Mouse (Mus musculus) c-Kit-positive CD71-negative TER-119-negative erythroid progenitor cells, embryonic 14.5 days (primary cell): ENCODE results near the gene Rab11b.

Source experiments
- DNase-seq: peaks from one replicate; pipeline ENCODE4 v3.0.0-alpha.2; 2013; ENCODE audit warnings: low read depth

Rab11b gene

DNA sequence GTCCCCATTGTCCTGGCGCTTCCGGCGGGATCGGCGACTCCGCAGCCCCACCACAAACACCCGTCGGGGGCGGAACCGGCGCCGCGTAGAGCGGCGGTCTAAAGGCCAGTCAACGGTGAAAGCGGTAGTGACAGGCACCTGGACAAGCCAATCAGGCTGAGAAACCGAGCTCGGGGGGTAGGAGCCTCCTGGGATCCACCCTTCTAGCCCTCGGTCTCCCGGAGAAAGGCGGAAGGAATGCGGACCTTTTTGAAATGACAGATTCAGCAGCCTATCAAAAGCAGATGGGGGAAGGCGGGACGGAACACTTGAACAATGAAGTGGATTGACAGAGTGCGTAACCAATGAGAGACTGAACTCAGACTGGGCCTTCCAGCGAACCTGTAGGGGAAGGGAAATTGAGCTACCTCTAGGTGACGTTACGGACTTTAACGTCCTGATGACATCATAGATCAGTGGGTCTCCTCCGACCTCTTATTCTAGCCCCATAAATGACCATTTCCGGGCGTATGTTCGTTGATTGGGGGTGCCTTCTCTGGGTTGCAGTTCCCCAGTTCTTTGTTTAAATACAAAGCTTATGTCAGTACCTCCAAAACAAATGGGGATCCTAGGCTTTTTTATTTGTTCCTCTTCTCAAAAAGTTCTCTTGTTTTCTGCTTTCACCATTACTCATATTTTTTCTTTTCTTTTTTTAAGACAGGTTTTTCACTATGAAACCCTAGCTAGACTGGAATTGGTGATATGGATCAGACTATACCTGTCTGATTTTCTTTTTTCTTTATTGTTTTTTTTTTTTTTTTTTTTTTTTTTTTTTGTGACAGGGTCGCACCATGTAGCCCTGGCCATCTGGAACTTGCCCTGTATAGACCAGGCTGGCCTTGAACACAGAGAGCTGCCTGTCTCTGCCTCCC is at the start of gene Rab11b:
TSS of gene Rab11b (minus strand) at position 276 of the 911 bp plus-strand sequence.
- DNase-seq = peak; percentile 100

DNA sequence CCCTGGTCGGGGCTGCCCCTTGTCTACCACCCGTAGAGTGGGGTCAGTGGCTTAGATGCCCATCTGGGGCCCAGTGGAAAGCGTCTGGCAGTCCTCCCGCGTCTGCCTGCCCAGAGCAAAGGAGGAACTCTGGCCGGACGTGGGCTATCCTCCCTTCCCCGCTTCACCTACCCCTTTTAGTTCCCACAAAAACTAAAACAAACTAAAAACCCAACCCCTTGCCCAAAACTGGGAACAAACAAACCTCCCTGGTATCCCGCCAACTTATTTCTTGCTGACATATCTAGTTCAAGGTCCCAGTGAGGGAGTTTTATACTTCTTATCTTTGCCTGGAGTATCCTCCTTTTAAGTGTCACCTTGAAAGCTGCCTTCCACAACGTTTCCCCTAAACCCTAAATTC is 47.9 kb upstream of the Rab11b start:
- no peak for DNase-seq

DNA sequence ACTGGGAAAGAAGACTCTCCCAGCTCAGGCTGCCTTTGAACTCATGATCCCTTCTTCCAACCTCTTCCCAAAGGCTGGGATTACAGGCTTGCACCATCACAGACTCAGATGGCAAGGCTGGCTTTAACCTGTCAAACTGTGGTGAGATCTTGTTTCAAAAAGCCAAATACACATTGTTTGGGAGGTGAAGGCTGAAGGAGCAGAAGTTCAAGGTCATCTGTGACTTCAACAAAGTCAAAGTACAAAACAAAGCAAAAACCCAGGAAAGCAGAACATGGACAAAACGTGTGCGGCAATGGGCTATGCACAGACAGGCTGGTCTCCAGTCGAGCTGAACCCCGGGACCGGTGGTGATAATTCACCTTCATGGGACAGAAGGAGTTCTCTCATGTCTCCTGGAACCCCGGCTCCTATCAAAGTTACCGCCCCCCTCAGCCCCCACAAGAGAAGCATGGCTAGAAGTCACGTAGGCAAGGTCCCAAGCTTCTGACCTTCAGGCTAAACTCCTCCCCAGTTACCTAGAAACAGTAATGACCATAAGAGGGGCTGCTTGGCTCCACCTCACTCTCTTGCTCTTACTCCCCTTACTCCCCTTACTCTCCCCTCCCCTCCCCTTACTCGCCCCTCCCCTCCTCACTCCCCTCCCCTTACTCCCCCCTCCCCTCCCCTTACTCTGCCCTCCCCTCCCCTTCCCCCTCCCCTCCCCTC is 47.0 kb upstream of the Rab11b start:
- no peak for DNase-seq

DNA sequence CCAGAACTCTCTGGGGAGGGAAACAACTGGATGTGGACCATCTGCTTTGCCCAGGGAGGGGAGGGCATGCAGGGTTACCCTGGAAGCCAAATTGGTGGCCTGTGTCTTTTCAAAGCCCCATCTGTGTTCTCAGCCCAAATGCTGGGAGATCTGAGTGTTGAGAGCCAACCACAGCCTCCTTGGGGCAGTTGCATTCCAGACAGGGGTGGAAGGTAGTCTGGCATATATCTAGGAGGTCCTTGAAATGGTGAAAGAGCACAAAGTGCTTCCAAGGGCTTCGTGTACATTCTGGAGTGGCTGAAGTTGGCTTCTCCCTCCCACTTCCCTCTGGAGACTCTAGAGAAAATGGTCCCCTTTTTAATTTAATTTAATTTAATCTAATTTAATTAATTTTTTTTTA is 44.4 kb upstream of the Rab11b start:
- DNase-seq = no peak

DNA sequence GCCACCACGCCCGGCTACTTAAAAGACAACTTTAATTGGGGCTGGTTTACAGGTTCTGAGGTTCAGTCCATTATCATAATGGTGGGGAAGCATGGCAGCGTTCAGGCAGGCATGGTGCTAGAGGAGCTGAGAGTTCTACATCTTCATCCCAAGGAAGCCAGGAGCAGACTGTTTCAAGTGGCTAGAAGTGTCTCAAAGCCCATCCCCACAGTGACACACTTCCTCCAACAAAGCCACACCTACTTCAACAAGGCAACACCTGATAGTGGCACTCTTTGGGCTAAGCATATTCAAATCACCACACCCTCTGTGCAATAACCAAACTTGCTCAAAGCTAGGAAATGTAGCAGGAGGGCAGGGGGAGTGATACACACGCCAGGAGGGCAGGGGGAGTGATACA is 43.9 kb upstream of the Rab11b start:
- no peak for DNase-seq

DNA sequence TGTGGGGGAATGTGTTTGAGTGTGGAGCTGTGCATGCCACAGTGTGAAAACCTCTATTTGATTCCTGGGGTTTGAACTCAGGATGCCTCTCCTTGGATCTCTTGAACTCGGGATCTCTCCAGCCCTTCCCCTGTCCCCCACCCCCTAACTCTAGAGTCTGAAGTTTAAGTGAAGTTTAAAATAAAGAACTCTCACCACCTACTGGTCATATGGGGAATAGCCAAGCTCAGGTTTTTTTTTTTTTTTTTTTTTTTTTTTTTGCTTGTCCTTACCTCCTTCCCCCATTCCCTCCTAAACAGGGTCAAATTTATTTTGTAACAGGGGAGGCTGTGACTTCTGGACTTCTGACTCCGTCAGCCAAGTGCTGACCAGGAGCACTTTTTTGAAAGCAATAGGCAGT is 41.9 kb upstream of the Rab11b start:
- no peak for DNase-seq

DNA sequence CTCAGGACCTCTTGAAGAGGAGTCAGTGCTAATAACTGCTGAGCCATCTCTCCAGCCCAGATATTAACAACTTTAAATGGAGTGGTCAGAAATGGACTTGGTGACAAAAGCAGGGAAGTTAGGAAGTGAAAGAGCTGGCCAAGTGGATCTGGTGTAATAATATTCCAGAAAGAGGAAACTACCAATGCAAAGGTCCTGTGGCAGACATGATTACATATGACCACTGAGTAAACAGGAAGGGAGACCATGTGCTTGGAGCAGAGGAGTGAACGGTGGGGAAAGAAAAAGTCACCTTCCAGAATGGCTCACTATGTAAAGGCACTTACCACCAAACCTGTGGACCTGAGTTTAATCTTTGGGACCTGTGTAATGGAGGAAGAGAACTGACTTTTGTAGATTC is 38.9 kb upstream of the Rab11b start:
- no peak for DNase-seq

DNA sequence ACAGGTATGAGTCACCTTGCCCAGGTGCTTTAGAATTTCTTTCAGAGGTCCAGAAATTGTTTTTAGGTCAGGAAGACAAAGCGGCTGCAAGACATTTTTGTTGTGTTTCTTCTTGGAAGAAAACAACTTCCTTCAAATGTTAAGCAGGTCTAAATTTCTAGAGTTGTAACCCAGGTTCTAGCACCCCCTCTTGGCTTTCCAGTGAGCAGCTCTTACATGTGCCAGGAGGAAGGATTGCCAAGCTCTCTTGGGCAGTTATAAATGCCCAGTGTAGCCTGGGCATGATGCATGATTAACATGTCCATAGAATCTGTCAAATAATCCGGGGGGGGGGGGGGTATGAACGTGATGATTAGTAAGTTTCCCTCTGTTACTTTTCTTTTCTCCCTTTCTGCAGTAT is 38.0 kb upstream of the Rab11b start:
- DNase-seq = no peak

DNA sequence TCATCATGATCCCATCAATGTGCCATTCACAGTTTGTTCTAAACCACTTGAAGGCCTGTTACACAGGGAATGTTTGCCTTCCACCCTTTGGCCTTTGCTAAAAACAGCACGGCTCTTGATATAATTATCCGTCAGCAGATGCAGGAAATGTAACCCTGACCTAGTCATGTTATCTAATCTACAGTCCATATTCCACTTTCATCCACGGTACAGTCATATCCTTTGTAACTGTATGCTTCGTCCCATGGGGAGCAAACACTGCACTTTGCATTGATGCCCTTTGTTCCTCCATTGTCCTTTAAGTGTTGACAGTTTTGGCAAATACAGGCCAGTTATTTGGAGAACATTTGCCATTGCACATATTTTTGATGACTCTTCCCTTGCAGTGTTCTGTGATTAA is 28.4 kb upstream of the Rab11b start:
- DNase-seq = no peak

DNA sequence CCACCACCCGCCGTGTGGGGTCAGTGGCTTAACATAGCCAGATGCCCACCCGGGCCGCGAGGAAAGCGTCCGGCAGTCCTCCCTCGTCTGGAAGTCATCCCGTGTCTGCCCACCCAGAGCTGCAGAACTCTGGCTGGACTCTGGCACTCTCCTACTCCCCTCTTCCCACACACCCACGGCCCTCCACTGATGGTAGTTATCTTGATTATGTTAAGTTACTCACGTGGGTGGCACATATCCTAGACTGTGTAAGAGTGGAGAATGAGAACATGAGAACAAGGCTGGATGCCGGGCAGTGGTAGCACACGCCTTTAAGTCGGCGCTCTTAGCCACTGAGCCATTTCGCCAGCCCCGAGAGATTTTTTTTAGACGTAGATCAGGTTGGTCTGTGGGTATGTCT is 26.0 kb upstream of the Rab11b start:
- no peak for DNase-seq

DNA sequence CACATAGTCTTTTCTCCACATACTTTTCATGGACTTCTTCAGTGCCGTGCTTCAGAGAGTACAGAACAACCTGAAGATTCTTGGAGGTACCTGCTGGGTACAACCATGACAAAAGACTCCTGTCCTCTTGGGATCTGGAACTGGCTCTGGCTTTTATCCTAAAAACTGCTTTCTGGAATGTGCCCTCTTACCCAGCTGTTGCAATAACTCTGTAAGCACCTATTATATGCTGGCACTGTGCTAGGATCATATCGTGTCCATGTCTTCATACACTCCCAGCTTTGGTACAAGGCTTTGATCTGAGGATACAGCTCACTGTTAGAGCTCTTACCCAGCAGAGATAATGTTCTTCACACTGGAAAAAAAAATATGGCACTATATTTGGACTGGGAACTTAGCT is 24.6 kb upstream of the Rab11b start:
- no peak for DNase-seq

DNA sequence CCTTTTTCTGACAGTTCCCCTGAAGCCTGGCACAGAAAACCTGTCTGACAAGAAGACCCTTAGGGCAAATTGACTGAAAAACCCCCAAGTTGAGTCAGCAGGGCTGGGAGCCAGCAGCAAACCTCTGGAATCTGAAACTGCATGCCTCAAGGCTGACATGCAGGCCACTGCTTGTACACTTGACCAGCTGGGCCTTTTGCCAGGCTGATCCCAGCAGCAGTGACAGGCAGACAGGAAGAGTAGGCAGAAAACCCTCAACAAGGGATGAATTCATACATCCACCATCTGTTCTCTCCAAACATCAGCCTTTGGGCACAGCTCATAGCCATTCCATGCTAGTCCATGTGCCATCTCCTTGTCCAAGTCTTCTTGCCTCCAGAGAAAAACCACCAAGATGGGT is 23.1 kb upstream of the Rab11b start:
- no peak for DNase-seq

DNA sequence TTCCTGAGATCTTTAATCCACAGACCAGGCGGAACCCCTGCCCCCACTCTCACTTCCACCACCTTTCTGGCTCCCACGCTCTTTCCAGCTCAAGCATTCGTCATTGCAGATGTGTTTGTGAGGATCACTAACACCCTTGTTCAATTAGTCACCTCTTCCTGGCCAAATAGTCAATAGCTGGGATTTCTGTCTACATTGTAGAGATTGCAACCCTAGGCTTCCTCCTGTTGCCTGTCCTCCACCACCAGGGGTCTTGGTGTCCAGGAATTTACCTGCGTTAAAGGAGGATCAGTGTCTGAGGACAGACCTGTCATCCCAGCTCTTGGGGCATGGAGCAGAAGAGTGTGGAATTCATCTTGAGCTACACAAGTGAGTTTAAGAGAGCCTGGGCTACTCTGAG is 21.7 kb upstream of the Rab11b start:
- DNase-seq = no peak

DNA sequence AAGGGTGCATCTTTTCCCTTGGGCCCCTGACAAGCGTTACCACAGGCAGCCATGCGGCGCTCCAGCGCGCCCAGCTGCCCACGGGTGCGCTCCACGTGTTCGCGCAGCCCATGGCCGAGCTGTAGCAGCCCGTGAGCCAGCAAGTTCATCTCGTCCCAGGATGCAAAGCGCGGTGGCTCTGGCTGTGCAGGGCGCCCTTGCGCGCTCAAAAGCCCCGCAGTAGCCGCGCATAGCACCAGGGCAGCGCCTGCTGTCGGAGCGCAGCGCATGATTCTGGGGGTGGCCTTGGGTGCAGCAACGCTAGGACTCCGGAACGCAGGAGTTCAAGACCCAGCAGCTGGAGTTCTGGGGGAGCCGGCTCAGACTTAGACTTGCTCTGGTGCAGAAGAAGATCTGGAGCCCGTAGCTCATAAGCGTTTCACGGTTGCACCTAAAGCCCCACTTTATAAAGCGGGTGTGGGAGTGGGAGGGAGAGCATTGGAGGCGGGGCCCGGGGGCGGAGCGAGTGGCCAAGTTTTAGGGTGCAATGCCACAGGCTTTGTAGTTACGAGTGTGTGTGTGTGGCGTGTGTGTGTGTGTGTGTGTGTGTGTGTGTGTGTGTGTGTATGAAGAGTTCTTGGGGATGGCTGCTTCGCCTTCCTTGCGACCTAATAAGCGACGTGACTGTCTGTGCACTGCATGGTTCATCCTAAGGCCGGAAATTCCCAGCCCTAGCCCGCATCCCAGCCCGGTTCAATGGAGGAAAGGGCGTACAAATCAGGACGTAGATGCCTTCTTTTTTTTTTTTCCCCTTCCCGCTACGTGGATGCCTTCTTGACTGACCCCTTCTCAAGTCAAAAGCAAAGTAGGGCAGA is 21.0 kb upstream of the Rab11b start, which contains the start of gene Angptl4:
TSS of gene Angptl4 (minus strand) at position 707 of the 854 bp plus-strand sequence.
- DNase-seq = peak; percentile 48

DNA sequence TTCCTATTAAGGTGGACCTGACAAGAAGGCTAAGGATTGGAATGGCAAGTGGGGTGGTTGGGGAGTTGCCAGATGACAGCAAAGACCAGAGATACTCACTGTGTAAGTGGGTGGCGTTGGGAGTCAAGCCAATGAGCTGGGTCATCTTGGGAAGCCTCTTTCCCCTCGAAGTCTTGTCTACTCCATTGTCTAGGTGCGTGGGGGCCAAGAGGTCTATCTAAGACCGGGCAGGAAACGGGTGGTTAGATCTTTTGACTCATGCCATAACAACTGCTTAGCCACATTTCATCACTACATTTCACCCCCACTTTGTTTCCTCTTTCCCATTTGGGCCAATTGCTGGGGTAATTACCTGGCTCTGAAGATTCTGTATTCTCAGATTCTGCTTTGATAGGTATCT is 20.1 kb upstream of the Rab11b start:
- DNase-seq = peak; percentile 45

DNA sequence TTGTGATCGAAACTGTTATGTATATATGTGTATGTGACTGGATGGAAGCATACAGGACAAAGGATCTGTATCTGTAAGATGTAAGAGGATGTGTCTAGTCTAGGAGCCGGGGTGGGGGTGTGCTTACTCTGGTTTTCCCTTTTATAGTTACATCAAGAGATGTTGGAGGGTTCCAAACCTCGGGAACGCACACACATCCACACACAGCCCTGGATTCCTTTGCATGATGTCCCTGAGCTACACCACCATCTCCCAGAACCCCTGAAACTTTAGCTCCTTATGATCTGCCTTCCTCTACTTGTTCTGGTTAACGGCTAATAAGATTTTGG is 19.6 kb upstream of the Rab11b start:
- DNase-seq = no peak

DNA sequence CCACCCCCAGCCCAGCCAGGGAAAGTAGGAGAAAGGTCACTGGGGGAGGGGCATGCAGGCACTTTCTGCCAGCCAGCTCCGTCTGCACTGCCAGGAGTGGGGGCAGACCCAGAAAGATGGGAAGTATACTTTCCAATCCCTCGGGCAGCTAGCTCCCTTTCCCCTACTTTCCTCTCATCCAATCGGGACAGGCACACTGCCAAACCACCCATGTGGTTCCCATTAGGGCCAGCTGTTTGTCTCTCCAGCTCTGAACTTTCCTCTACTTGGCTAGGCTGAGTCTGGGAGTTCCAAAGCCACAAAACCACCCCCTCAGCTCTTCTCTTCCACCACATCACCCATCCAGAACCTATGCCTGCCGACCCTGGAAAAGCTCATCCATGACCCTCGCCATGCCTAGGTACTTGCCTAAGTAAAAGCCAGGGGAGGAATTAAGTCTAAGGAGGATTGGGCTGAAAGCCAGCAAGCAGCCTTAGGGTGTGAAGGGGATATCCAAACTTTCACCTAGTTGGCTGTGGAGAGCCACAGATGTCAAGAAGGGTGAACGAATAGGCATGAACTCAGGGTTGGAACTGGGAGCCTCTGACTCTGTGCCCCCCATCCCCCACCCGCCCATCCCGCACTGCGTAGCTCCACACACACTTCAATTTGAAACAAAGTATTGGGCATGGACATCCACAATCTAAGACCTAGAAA is 19.1 kb upstream of the Rab11b start:
- no peak for DNase-seq

DNA sequence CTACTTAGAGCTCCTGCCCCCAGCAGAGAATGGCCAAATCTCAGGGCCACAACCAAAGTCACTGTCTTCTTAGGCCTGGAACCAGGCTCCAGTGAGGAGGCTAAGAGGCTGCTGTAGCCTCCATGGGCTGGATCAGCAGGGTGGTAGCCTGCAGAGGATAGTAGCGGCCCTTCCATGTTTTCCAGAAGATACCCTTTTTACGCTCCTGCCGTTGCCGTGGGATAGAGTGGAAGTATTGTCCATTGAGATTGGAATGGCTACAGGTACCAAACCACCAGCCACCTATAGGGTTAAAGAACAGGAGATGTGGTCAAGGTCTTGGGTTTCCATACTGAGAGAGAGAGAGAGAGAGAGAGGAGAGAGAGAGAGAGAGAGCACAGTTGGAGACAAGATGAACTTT is 15.0 kb upstream of the Rab11b start:
- no peak for DNase-seq

DNA sequence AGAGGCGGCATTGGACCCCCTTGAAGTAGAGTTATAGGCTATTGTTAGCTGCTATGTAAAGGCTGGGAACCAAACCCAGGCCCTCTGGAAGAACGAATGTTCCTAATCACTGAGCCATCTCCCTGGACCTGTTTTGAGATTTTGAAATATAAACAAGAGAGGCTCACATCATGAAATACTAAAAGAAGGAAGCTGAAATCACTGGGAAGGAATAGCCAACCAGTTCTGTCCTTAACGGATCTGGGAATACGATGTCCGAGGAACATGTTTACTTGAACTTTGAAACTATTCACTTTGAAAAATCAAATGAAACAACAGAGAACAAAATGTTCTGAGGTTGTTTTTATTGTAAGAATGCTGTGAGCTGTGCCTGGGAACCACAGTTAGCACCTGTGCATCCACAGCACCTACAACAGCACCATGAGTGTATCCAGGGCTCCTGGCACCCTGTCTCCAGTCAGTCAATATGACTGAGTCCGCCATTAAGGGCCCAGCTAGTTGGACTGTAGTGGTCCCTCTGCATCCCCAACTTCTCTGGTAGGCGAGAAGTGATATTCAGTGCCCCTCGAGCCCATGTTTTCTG is 14.3 kb upstream of the Rab11b start:
- DNase-seq = no peak

DNA sequence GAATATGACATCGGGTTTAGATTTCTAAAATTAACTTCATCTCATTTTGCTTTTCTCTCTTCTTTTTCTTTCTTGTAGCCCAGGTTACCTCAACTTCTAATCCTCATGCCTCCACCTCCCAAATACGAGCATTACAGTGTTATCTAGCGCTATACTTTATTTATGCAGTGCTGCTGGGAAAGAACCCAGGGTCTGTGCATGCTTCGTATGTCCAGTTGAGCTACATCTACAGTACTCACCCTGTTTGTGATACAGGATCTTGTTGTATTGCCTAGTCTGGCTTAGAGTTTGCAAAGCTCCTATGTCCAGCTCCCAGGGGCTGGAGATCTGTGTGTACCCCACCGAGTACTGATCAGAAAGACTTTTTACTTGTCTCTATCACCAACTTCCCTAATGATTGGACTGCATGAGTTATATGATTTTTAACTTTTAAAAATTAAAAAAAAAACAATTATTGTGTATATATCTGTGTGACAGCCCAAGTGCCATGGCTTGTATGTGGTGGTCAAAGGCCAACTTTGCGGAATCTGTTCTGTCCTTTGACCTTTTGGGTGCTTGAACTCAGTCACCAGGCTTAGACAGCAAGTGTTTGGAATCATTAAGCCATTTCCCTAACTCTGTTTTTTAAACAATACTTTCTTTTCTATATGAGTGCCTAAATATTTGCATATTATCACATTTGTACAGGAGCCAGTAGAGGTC is 13.7 kb upstream of the Rab11b start:
- DNase-seq = no peak

DNA sequence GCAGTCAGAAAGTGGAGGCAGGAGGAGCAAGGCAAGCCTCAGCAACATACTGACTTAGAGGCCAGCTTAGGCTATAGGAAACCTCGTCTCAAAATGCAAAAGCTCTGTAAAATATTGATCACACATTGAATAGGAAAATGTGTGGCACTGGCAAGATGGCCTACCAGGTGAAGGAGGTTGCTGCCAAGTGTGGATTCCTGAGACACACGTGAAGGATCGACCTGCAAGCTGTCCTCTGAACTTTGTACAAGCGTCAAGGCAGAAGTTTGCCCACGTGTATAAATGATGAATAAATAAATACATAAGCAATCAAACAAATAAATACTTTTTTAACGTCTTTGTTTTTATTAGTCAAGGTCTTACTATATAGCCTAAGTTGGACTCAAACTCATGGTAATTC is 13.1 kb upstream of the Rab11b start:
- no peak for DNase-seq
